In genomic region chr8:31454736-31455391, GRCm38 (mm10) we compare ENCODE assay signal across 18 mouse cellular contexts.
DNase-seq lines count a peak whose midpoint lies in the region; ATAC-seq and TF ChIP-seq lines count a peak whose summit lies in the region.
"Had no signal": no experiment of that assay in that cellular context is flagged by ENCODE, and none has a peak within 500 bp of the region (broad histone marks: within the 10 kb centered on the region; RNA-seq: fewer than 3 reads in every experiment).

No protein-coding gene starts in this region.

- peak; percentile 19 to 21 for DNase-seq in cerebellum, postnatal 10 days
- DNase-seq in cerebellum, adult 9-11 months = no peak
- no peak for DNase-seq in layer of hippocampus, adult 2 months (ENCODE audit: low spot score in 2 of 2)
- no peak for DNase-seq in layer of hippocampus, postnatal 14 days (ENCODE audit: low spot score in 2 of 2)
- DNase-seq in hindbrain, embryonic 14.5 days (ENCODE audit: low spot score) = no peak
- no peak for DNase-seq in spleen, postnatal 4 days (ENCODE audit: low spot score in 2 of 2)
- DNase-seq in gastrocnemius, postnatal 4 days (ENCODE audit: low spot score in 2 of 2) = no peak
- DNase-seq: cerebellum, postnatal 36 days; kidney, adult 9 months; kidney, postnatal 4 days; layer of hippocampus, postnatal 36 days; lung, adult 2 months; lung, postnatal 36 days; right cerebral cortex, postnatal 4 days; thymus, postnatal 4 days had no signal

- 28% methylated on average over 16 of the region's 16 CpGs for WGBS in hindbrain, embryonic 14.5 days
- 32% methylated on average over 16 of the region's 16 CpGs for WGBS in neural tube, embryonic 15.5 days

- no peak for TF ChIP-seq CTCF in layer of hippocampus, adult 2 months (conservative IDR thresholded peaks at IDR 0.05)

- ATAC-seq in hindbrain, embryonic 14.5 days (ENCODE audit: low FRiP score) = peak; percentile 37; the same call in 1 of the 2 replicates
- no peak for ATAC-seq in neural tube, embryonic 15.5 days (ENCODE audit: low FRiP score)
- ATAC-seq: inflammation-experienced regulatory T-cells, adult 6 months had no signal

- H3K4me1 ChIP-seq in hindbrain, embryonic 14.5 days (replicated peaks; ENCODE audit: control insufficient read depth, insufficient read depth, low read length) = no peaks in the 10 kb centered on the region
- no peaks in the 10 kb centered on the region for H3K4me1 ChIP-seq in neural tube, embryonic 15.5 days
- H3K4me1 ChIP-seq: embryonic facial prominence, embryonic 15.5 days had no signal

- H3K9me3 ChIP-seq in hindbrain, embryonic 14.5 days (ENCODE audit: control insufficient read depth, low read length) = no peaks in the 10 kb centered on the region
- H3K9me3 ChIP-seq in neural tube, embryonic 15.5 days (replicated peaks) = no peaks in the 10 kb centered on the region
- H3K9me3 ChIP-seq: embryonic facial prominence, embryonic 15.5 days had no signal

- peak overlapping the region; percentile 25 for H3K4me2 ChIP-seq in hindbrain, embryonic 14.5 days (replicated peaks)
- peak overlapping the region; percentile 4 for H3K4me2 ChIP-seq in neural tube, embryonic 15.5 days
- H3K4me2 ChIP-seq: embryonic facial prominence, embryonic 15.5 days had no signal

- peak overlapping the region; percentile 17 for H3K4me3 ChIP-seq in layer of hippocampus, adult 2 months
- H3K4me3 ChIP-seq in hindbrain, embryonic 14.5 days (replicated peaks; ENCODE audit: low read length) = no peak overlapping the region
- no peak overlapping the region for H3K4me3 ChIP-seq in neural tube, embryonic 15.5 days (replicated peaks)
- H3K4me3 ChIP-seq: embryonic facial prominence, embryonic 15.5 days had no signal

- H3K27ac ChIP-seq in layer of hippocampus, adult 2 months = no peak overlapping the region
- H3K27ac ChIP-seq in hindbrain, embryonic 14.5 days = no peak overlapping the region
- no peak overlapping the region for H3K27ac ChIP-seq in neural tube, embryonic 15.5 days (replicated peaks)
- H3K27ac ChIP-seq: embryonic facial prominence, embryonic 15.5 days had no signal

- no peaks in the 10 kb centered on the region for H3K36me3 ChIP-seq in hindbrain, embryonic 14.5 days (replicated peaks; ENCODE audit: control insufficient read depth, insufficient read depth)
- H3K36me3 ChIP-seq in neural tube, embryonic 15.5 days = no peaks in the 10 kb centered on the region
- H3K36me3 ChIP-seq: embryonic facial prominence, embryonic 15.5 days had no signal

- no peak overlapping the region for H3K9ac ChIP-seq in hindbrain, embryonic 14.5 days
- H3K9ac ChIP-seq in neural tube, embryonic 15.5 days (replicated peaks) = no peak overlapping the region
- H3K9ac ChIP-seq: embryonic facial prominence, embryonic 15.5 days had no signal

- no peaks in the 10 kb centered on the region for H3K27me3 ChIP-seq in hindbrain, embryonic 14.5 days (ENCODE audit: control insufficient read depth, insufficient read depth, low read length)
- H3K27me3 ChIP-seq in neural tube, embryonic 15.5 days (replicated peaks) = no peaks in the 10 kb centered on the region
- H3K27me3 ChIP-seq: embryonic facial prominence, embryonic 15.5 days had no signal

Comparison
In these comparisons a context has a peak if more than half of its experiments do, and no peak if none do; other contexts are left out.
1. DNase-seq: peak in cerebellum, postnatal 10 days (2 of 2); none in cerebellum, adult 9-11 months (single experiment), layer of hippocampus, adult 2 months (0 of 2), layer of hippocampus, postnatal 14 days (0 of 2), hindbrain, embryonic 14.5 days (single experiment), spleen, postnatal 4 days (0 of 2) and gastrocnemius, postnatal 4 days (0 of 2).